Mouse (Mus musculus) olfactory bulb, adult 2 months (tissue): ENCODE results near the gene Sgce.

Experiments
- CTCF ChIP-seq: fragments of 200-500 bp; IDR thresholded peaks from 2 replicates; pipeline ENCODE4 v1.5.1; 2012; ENCODE audit warnings: low read depth, mild to moderate bottlenecking, low read length, moderate library complexity; ENCODE audit not compliant: insufficient read depth
- POLR2A ChIP-seq: fragments of 200-500 bp; IDR thresholded peaks from 2 replicates; pipeline ENCODE4 v1.6.1; 2012; ENCODE audit warnings: mild to moderate bottlenecking, low read depth, low read length, moderate library complexity; ENCODE audit not compliant: insufficient read depth

DNA sequence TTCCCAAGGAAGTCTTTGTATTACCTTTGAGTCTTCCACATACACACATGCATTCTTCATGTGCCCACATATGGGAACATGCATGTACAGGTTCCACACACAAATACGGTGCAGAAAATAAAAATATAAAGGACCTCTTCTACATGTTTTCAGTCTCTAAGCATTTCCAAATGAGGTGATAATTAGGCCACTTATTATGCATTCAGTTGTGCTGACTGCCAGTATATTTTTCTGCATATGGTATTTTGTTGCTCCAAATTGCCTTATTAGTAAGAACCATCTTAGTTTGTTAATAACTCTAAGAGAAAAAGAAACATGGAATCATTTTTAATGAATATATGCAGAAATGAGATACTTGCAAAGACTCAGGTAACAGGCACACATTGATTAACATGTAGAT lies 67.0 kb downstream of the Sgce start:
- TF ChIP-seq POLR2A (no peak), CTCF (no peak)
